Mouse (Mus musculus): ENCODE results near the gene Ssxb3. TPM values are rescaled to one million over a fixed set of nuclear protein-coding genes. Genes with fewer than 3 reads are reported as not detected.
"Not testable (repeated sequence)": the region's sequence is repeated elsewhere in the genome, so short reads cannot be mapped to it uniquely, and the experiment has no call there.

Gene Ssxb3
- not detected in 2 replicates for polyA plus RNA-seq (2015; fragmentation: Nextera tagmentation; extraction: Ambion mirVana)

GRCm38 (mm10) chrX:8591716-8592115 is at the start of gene Ssxb3:
Gene Ssxb3, minus strand, starts transcription at chrX:8591816.
- H3K4me2 ChIP-seq (replicated peaks; ENCODE audit: low read depth, low read length); H3K9me3 ChIP-seq (ENCODE audit: low read length); H3K4me1 ChIP-seq (ENCODE audit: insufficient read depth, low read length); H3K36me3 ChIP-seq (ENCODE audit: insufficient read depth, low read length); ATAC-seq (ENCODE audit: low FRiP score, low TSS enrichment); H3K27ac ChIP-seq (ENCODE audit: low read length); H3K4me3 ChIP-seq (ENCODE audit: low read length); H3K27me3 ChIP-seq (ENCODE audit: insufficient read depth, low read length); H3K9ac ChIP-seq (replicated peaks; ENCODE audit: low read length): not testable (repeated sequence)
- 30% methylated on average over 1 of the region's 1 CpGs for WGBS

GRCm38 (mm10) chrX:8548155-8548554 is 43.5 kb downstream of the Ssxb3 start, which contains the start of gene Ssxb6:
Gene Ssxb6, minus strand, starts transcription at chrX:8548255.
- H3K9ac ChIP-seq (replicated peaks; ENCODE audit: low read length); H3K36me3 ChIP-seq (ENCODE audit: insufficient read depth, low read length); H3K27ac ChIP-seq (ENCODE audit: low read length); H3K4me3 ChIP-seq (ENCODE audit: low read length); H3K4me1 ChIP-seq (ENCODE audit: insufficient read depth, low read length); ATAC-seq (ENCODE audit: low FRiP score, low TSS enrichment); H3K9me3 ChIP-seq (ENCODE audit: low read length); H3K27me3 ChIP-seq (ENCODE audit: insufficient read depth, low read length); H3K4me2 ChIP-seq (replicated peaks; ENCODE audit: low read depth, low read length): not testable (repeated sequence)
- 73% methylated on average over 4 of the region's 4 CpGs for WGBS

Other genes starting within 250 kb of the Ssxb3 start
- not detected in 2 replicates for gene Ssxb9, start 224.8 kb downstream of the Ssxb3 start, polyA plus RNA-seq (2015; fragmentation: Nextera tagmentation; extraction: Ambion mirVana)
- not detected in 2 replicates for gene Ssxb1, start 178.5 kb downstream of the Ssxb3 start, polyA plus RNA-seq (2015; fragmentation: Nextera tagmentation; extraction: Ambion mirVana)
- gene Ssxb2, start 130.1 kb downstream of the Ssxb3 start, polyA plus RNA-seq (2015; fragmentation: Nextera tagmentation; extraction: Ambion mirVana) = not detected in 2 replicates
- not detected in 2 replicates for gene Gm14459, start 66.9 kb downstream of the Ssxb3 start, polyA plus RNA-seq (2015; fragmentation: Nextera tagmentation; extraction: Ambion mirVana)
- gene Ssxb6, start 43.6 kb downstream of the Ssxb3 start, polyA plus RNA-seq (2015; fragmentation: Nextera tagmentation; extraction: Ambion mirVana) = not detected in 2 replicates
- not detected in 2 replicates for gene Ssxb8, start 99.0 kb upstream of the Ssxb3 start, polyA plus RNA-seq (2015; fragmentation: Nextera tagmentation; extraction: Ambion mirVana)
- gene Ssx9, start 156.6 kb upstream of the Ssxb3 start, polyA plus RNA-seq (2015; fragmentation: Nextera tagmentation; extraction: Ambion mirVana) = not detected in 2 replicates
- not detected in 2 replicates for gene Ssxb5, start 211.9 kb upstream of the Ssxb3 start, polyA plus RNA-seq (2015; fragmentation: Nextera tagmentation; extraction: Ambion mirVana)